Mouse (Mus musculus) retina, embryonic 14.5 days (tissue): ENCODE measurements around the gene Ndufaf2.

Experiments
- DNase-seq: peaks from one replicate; pipeline ENCODE4 v3.0.0-alpha.2; 2015; ENCODE audit warnings: low spot score

The Ndufaf2 gene

GRCm38 (mm10) chr13:108086036-108086435 is 72.4 kb downstream of the Ndufaf2 start:
- no peak for DNase-seq

GRCm38 (mm10) chr13:108084086-108084485 is 74.3 kb downstream of the Ndufaf2 start:
- no peak for DNase-seq

GRCm38 (mm10) chr13:108077901-108078300 is 80.5 kb downstream of the Ndufaf2 start:
- peak; percentile 50 for DNase-seq

GRCm38 (mm10) chr13:108077476-108077875 is 80.9 kb downstream of the Ndufaf2 start:
- DNase-seq, result no peak

- no peak for DNase-seq
Observed at GRCm38 (mm10) chr13:108070171-108070570, 88.3 kb downstream of the Ndufaf2 start.

- no peak for DNase-seq
Observed at GRCm38 (mm10) chr13:108069151-108069550, 89.3 kb downstream of the Ndufaf2 start.

GRCm38 (mm10) chr13:108066021-108066420 is 92.4 kb downstream of the Ndufaf2 start:
- DNase-seq, result no peak

GRCm38 (mm10) chr13:108064331-108064730 is 94.1 kb downstream of the Ndufaf2 start:
- no peak for DNase-seq

GRCm38 (mm10) chr13:108063374-108064134 is 94.9 kb downstream of the Ndufaf2 start:
- DNase-seq, result no peak

GRCm38 (mm10) chr13:108062900-108063299 is 95.5 kb downstream of the Ndufaf2 start:
- DNase-seq, result no peak

- DNase-seq, result peak; percentile 19
Observed at GRCm38 (mm10) chr13:108060936-108061578, 97.4 kb downstream of the Ndufaf2 start.

GRCm38 (mm10) chr13:108060286-108060885 is 98.0 kb downstream of the Ndufaf2 start:
- DNase-seq, result peak; percentile 45

- DNase-seq, result no peak
Observed at GRCm38 (mm10) chr13:108056896-108057295, 101.5 kb downstream of the Ndufaf2 start.

GRCm38 (mm10) chr13:108047364-108047763 is 111.1 kb downstream of the Ndufaf2 start:
- DNase-seq, result no peak

- no peak for DNase-seq
Observed at GRCm38 (mm10) chr13:108046891-108047290, 111.5 kb downstream of the Ndufaf2 start.

GRCm38 (mm10) chr13:108046071-108046470 is 112.4 kb downstream of the Ndufaf2 start:
- DNase-seq, result no peak

GRCm38 (mm10) chr13:108045646-108046045 is 112.8 kb downstream of the Ndufaf2 start:
- DNase-seq, result no peak

- DNase-seq, result peak; percentile 94
Observed at GRCm38 (mm10) chr13:108044222-108044941, 114.0 kb downstream of the Ndufaf2 start, which contains the start of gene Smim15. Gene Smim15 (plus strand): TSS chr13:108044446.

GRCm38 (mm10) chr13:108043431-108044221 is 114.8 kb downstream of the Ndufaf2 start:
- peak; percentile 57 for DNase-seq

- DNase-seq, result peak; percentile 80
Observed at GRCm38 (mm10) chr13:108041358-108041757, 117.1 kb downstream of the Ndufaf2 start.

GRCm38 (mm10) chr13:108040451-108040850 is 118.0 kb downstream of the Ndufaf2 start:
- no peak for DNase-seq
